Mouse (Mus musculus) kidney, adult 8-10 months (tissue): ENCODE results near the gene Wnt4.

Source experiments
- DNase-seq, 2 experiments: peaks; one replicate each; pipeline ENCODE4 v3.0.0; 2022

The Wnt4 gene

GRCm38 (mm10) chr4:137277166-137277513, at the start of gene Wnt4:
Wnt4 (plus strand) TSS chr4:137277489.
- DNase-seq = no peak

GRCm38 (mm10) chr4:137228566-137229115, 48.6 kb upstream of the Wnt4 start:
- DNase-seq = no peak

GRCm38 (mm10) chr4:137231494-137232470, 45.5 kb upstream of the Wnt4 start:
- peak; percentile 33 to 46 for DNase-seq

GRCm38 (mm10) chr4:137233632-137234031, 43.7 kb upstream of the Wnt4 start:
- DNase-seq = no peak

- peak in 1 of 2 experiments; percentile 16 for DNase-seq
Observed at GRCm38 (mm10) chr4:137234444-137234843, 42.8 kb upstream of the Wnt4 start.

- DNase-seq = no peak
Observed at GRCm38 (mm10) chr4:137235368-137235767, 41.9 kb upstream of the Wnt4 start.

GRCm38 (mm10) chr4:137244883-137245282, 32.4 kb upstream of the Wnt4 start:
- DNase-seq = no peak

GRCm38 (mm10) chr4:137250333-137250732, 27.0 kb upstream of the Wnt4 start:
- no peak for DNase-seq

- DNase-seq = no peak
Observed at GRCm38 (mm10) chr4:137250849-137251248, 26.4 kb upstream of the Wnt4 start.

GRCm38 (mm10) chr4:137253601-137254000, 23.7 kb upstream of the Wnt4 start:
- DNase-seq = no peak

GRCm38 (mm10) chr4:137254206-137254976, 22.9 kb upstream of the Wnt4 start:
- DNase-seq = no peak

- no peak for DNase-seq
Observed at GRCm38 (mm10) chr4:137255568-137255967, 21.7 kb upstream of the Wnt4 start.

- DNase-seq = no peak
Observed at GRCm38 (mm10) chr4:137261826-137262225, 15.5 kb upstream of the Wnt4 start.

- DNase-seq = no peak
Observed at GRCm38 (mm10) chr4:137264066-137264465, 13.2 kb upstream of the Wnt4 start.

- DNase-seq = no peak
Observed at GRCm38 (mm10) chr4:137265116-137265515, 12.2 kb upstream of the Wnt4 start.

- DNase-seq = no peak
Observed at GRCm38 (mm10) chr4:137268541-137268940, 8.7 kb upstream of the Wnt4 start.

- DNase-seq = no peak
Observed at GRCm38 (mm10) chr4:137271856-137272255, 5.4 kb upstream of the Wnt4 start.

- no peak for DNase-seq
Observed at GRCm38 (mm10) chr4:137274304-137274703, 3.0 kb upstream of the Wnt4 start.

GRCm38 (mm10) chr4:137276443-137277165, 685 bp upstream of the Wnt4 start:
- no peak for DNase-seq

GRCm38 (mm10) chr4:137277600-137278143, 383 bp downstream of the Wnt4 start:
- no peak for DNase-seq

- no peak for DNase-seq
Observed at GRCm38 (mm10) chr4:137278144-137279040, 1.1 kb downstream of the Wnt4 start.
